Mouse (Mus musculus): Measurements from ENCODE around the gene Mospd3. TPM values are rescaled to one million over a fixed set of nuclear protein-coding genes. Genes with fewer than 3 reads are reported as not detected.
"Not testable (repeated sequence)": the region's sequence is repeated elsewhere in the genome, so short reads cannot be mapped to it uniquely, and the experiment has no call there.

Gene Mospd3
- total RNA-seq, 2 experiments from 2014 or later: 52.4 to 54.0 TPM

DNA sequence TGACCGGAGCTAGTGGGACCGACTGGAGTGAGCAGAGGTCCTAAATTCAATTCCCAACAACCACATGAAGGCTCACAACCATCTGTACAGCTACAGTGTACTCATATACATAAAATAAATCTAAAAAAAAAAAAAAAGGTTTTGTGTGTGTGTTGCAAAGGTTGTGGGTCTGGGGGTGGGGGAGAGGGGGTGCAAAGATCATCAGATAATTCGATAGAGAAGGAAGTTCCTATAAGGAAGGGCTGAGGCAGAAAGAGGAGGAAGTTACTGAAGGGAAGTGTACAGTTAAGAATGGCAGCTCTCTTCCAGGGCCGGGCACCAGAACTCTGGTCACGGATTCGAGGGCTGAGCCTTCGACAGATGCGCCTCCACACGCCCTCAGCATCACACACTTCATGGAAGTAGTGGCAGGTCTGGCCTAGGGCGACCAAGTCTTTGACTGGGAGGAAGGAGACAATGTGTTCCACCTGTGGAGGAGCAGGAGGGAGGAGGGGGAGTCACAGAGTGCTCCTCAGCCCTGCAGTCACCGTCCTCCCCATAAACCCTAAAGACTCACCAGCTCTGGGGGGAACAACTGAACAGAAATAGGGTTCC, 23.2 kb upstream of the Mospd3 start:
- DNase-seq (ENCODE audit: low spot score in 2 of 2): no peak

GRCm38 (mm10) chr5:137615347-137615746, 14.5 kb upstream of the Mospd3 start:
- no peak for DNase-seq (ENCODE audit: low spot score in 2 of 2)

DNA sequence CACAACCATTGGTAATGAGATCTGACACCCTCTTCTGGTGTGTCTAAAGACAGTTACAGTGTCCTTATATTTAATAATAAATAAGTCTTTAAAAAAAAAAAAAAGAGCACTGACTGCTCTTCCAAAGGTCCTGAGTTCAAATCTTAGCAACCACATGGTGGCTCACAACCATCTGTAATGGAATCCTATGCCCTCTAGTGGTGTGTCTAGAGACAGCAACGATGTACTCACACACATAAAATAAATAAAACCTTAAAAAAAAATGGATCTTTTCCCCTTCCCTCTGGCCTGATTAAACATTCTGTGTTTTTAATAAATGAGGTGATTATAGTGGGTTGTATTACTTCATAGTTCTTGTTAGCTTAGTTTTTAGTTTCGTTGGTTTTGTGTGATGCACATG, 14.1 kb upstream of the Mospd3 start:
- not testable (repeated sequence) for DNase-seq (ENCODE audit: low spot score in 2 of 2)

- no peak for DNase-seq (ENCODE audit: low spot score in 2 of 2)
Observed at GRCm38 (mm10) chr5:137613550-137613949, 12.7 kb upstream of the Mospd3 start, which contains the start of gene Pcolce. Pcolce (minus strand) TSS chr5:137613784.

DNA sequence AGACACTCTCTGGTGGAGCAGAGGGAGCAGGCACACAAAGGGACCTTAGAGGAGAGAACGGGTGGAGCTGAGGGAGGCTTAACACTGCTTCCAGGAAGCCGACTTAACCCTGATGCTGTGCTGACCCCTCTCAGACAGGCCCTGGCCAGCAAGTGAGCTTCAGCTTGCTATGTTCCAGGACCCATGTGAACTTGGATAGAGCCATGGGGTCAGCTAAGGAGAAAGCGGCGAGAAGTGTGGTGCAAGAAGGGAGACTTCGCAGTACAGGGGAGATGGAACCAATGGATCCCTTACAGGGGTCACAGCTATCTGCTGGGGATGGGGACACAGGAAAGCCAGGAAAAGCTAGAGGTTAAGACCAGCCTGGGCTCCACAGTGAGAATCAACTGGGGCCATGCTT, 12.2 kb upstream of the Mospd3 start:
- no peak for DNase-seq (ENCODE audit: low spot score in 2 of 2)

DNA sequence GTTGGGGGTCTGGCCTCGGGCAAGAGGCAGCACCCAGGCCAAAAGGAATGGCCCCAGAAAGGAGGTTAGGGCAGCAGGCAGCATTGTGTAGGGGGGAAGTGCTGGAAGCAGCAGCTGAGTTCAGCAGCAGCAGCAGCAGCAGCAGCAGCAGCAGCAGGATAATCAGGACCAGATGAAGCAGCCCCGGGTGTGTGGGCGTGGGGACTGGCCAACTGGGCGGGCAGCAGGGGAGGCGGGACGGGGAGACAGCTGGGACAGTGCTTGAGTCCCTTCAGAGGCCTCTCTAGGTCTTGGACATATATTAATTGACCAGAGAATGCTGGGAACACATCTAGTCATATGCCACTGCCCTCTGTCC, 10.4 kb upstream of the Mospd3 start:
- peak in 1 of 2 experiments; percentile 65 for DNase-seq (ENCODE audit: low spot score in 2 of 2)

DNA sequence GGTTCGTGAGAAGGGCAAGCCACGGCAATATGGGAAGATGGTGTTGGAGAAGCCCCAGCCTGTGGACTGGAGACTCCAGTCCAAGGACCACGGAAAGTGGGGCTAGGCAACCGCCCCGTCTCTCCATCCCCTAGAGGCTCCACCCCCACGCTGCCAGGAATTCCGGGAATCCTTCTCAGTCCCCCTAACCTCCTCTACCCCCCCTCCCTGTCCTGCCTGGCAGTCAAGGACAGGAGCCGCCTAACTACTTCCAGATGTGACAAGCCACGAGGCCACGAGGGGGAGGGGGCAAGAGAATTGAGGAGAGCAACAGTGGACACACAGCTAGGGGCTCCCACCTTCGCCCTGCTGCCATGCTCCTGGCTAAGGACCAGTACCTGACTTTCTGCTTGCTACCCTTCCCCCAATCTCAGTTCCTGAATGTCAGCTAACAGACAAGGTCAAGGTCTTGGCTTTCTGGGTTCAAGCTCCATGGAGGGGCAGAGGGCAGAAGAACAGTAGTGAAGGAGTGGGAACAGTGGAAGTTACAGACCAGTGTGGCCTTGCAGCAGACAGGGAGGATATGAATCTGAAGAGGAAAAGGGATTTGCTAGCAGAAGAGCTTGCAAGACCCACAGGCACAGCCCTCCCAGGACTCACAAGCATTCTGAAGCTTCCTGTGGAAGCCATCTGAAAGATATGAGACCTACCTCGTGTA, 9.8 kb upstream of the Mospd3 start:
- DNase-seq (ENCODE audit: low spot score in 2 of 2): peak in 1 of 2 experiments; percentile 66

GRCm38 (mm10) chr5:137610056-137610455, 9.2 kb upstream of the Mospd3 start:
- no peak for DNase-seq (ENCODE audit: low spot score in 2 of 2)

DNA sequence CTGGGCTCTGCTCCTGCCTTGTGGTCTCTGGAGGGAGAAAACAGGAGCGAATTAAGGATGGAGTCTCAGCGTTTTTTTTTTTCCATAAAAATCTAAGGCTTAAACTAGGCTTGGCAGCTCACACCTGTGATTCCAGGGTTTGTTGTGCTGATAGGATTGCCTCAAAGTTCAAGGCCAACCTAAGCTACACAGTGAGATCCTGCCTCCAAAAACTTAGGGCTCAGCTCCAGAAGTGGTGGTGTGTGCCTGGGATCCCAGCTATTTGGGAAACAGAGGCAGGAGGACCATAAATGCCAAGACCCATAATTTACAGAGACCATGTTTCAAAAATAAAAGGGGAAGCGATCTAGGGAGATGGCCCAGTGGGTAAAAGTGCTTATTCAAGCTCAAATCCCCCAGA, 8.4 kb upstream of the Mospd3 start:
- DNase-seq (ENCODE audit: low spot score in 2 of 2): no peak

DNA sequence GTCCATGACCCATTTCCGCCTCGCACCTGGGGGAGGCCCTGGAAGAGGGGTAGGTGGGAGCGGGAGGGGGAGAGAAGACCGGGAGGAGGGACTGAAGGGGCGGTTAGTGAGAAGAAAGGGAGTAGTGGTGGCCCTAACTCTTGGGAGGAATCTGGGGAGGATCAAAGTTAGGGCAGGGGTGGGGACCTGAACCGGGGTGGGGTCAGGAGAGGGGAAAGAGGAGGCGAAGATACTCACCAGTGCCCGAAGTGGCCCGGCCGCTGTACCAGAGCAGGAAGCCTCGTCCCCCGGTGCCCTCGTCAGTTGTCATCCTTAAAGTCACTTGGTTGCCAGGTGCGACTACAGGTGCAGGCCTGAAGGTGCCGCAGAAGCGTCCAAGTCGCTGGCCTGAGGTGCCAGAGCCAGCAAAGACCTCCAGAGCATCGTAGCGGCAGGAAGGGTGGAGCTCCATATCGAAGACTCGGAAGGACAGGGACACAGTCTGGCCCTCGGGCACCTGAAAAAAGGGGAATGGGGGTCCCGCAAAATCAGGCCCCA, 7.9 kb upstream of the Mospd3 start:
- DNase-seq (ENCODE audit: low spot score in 2 of 2): no peak

GRCm38 (mm10) chr5:137607860-137608653, 7.2 kb upstream of the Mospd3 start:
- DNase-seq (ENCODE audit: low spot score in 2 of 2): no peak

DNA sequence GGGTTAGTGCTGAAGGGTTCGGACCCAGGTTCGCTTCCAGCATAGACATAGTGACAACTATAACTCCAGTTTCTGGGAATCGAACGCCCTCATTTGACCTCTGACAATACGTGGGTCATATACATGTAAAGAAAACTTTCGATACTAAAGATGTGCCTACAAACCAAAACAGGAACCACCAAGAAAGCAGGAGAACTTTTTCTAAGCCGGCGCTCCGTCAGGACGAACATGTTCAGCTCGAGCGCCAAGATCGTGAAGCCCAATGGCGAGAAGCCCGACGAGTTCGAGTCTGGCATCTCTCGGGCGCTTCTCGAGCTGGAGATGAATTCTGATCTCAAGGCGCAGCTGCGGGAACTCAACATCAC, 489 bp upstream of the Mospd3 start:
- no peak for DNase-seq (ENCODE audit: low spot score in 2 of 2)

DNA sequence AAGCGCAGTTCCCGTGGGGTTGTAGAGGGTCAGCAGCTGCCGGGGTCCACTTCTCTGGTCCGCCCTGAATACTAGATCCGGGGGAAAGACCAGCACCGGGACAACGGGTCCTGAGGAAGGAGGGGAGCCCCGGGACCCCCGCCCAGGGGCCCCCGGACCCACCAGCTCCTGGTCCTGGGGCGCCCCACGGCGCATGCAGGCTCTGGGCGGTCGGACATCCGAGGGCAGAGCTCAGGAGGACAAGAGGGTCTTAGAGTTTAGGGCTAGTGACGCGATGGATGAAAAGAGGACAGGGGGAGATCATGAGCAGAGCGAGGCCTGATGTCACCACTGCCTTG, 608 bp downstream of the Mospd3 start:
- DNase-seq (ENCODE audit: low spot score in 2 of 2): no peak

- DNase-seq (ENCODE audit: low spot score in 2 of 2): no peak
Observed at GRCm38 (mm10) chr5:137599600-137599999, 1.3 kb downstream of the Mospd3 start.

- no peak for DNase-seq (ENCODE audit: low spot score in 2 of 2)
Observed at GRCm38 (mm10) chr5:137598100-137598826, 2.6 kb downstream of the Mospd3 start.

- no peak for DNase-seq (ENCODE audit: low spot score in 2 of 2)
Observed at GRCm38 (mm10) chr5:137597625-137598024, 3.2 kb downstream of the Mospd3 start.

- DNase-seq (ENCODE audit: low spot score in 2 of 2): no peak
Observed at GRCm38 (mm10) chr5:137596601-137597261, 4.1 kb downstream of the Mospd3 start.

GRCm38 (mm10) chr5:137595921-137596320, 4.9 kb downstream of the Mospd3 start:
- DNase-seq (ENCODE audit: low spot score in 2 of 2): no peak

GRCm38 (mm10) chr5:137590507-137590906, 10.4 kb downstream of the Mospd3 start:
- no peak for DNase-seq (ENCODE audit: low spot score in 2 of 2)

DNA sequence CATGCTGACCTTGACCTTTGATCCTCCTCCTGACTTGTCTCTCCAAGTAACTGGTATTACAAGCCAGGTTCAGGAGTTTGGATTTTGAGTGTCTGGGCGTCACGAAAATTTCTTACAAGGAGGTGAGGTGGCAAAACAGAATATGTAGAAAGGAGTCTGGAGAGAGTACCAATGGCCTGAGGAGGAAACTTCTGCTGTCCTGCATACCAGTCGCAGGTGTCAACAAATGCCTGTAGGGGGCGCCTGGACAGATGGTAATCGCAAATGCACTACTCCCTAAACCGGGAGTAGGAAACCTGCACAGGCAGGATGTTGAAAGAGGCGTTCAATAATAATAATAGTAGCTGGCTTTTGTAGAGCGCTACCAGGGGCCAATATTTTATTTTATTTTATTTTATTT, 15.9 kb downstream of the Mospd3 start:
- peak in 1 of 2 experiments; percentile 57 for DNase-seq (ENCODE audit: low spot score in 2 of 2)

- DNase-seq (ENCODE audit: low spot score in 2 of 2): no peak
Observed at GRCm38 (mm10) chr5:137583670-137584169, 17.1 kb downstream of the Mospd3 start.

Data from adrenal gland, postnatal 4 days (tissue).